ENCODE assay signal across 10 mouse cellular contexts in genomic region chr6:51118833-51119535, GRCm38 (mm10).
A peak's percentile ranks its signal among the peaks of the same experiment; 100 is the strongest.
DNase-seq lines count a peak whose midpoint lies in the region; ATAC-seq and TF ChIP-seq lines count a peak whose summit lies in the region.
"Had no signal": no experiment of that assay in that cellular context is flagged by ENCODE, and none has a peak within 500 bp of the region (broad histone marks: within the 10 kb centered on the region; RNA-seq: fewer than 3 reads in every experiment).

No protein-coding gene starts in this region.

- no peaks in the 10 kb centered on the region for H3K36me3 ChIP-seq in heart, postnatal 0 days (replicated peaks; ENCODE audit: control insufficient read depth, insufficient read depth, low read length)
- H3K36me3 ChIP-seq in limb, embryonic 13.5 days, result no peaks in the 10 kb centered on the region
- no peaks in the 10 kb centered on the region for H3K36me3 ChIP-seq in liver, embryonic 11.5 days (ENCODE audit: control insufficient read depth, insufficient read depth, low read length)
- H3K36me3 ChIP-seq: hindbrain, embryonic 15.5 days had no signal

- TF ChIP-seq CTCF in heart, postnatal 0 days (IDR thresholded peaks at IDR 0.05; ENCODE audit: low read depth), result no peak

- no peak for TF ChIP-seq EP300 in heart, postnatal 0 days (IDR thresholded peaks at IDR 0.05; ENCODE audit: low read depth)

- H3K4me3 ChIP-seq in heart, postnatal 0 days (ENCODE audit: low read depth, low read length), result no peak overlapping the region
- H3K4me3 ChIP-seq in limb, embryonic 13.5 days, result no peak overlapping the region
- no peak overlapping the region for H3K4me3 ChIP-seq in liver, embryonic 11.5 days (ENCODE audit: low read depth, low read length)
- H3K4me3 ChIP-seq: hindbrain, embryonic 15.5 days had no signal

- DNase-seq in heart, postnatal 0 days (ENCODE audit: low spot score), result peak; percentile 35
- DNase-seq in heart, postnatal 14 days, result no peak
- peak; percentile 48 for DNase-seq in 3134 (ENCODE audit: extremely low read depth, insufficient read length, low spot score)
- peak; percentile 31 for DNase-seq in embryo, embryonic 10.5 days (ENCODE audit: low spot score)
- DNase-seq in thymus, postnatal 4 days, result no peak
- no peak for DNase-seq in gastrocnemius, postnatal 25 days
- DNase-seq in liver, embryonic 11.5 days (ENCODE audit: low spot score), result no peak
- DNase-seq: thymus, postnatal 14 days had no signal

- no peak overlapping the region for H3K9ac ChIP-seq in heart, postnatal 0 days (replicated peaks; ENCODE audit: low read depth, low read length)
- no peak overlapping the region for H3K9ac ChIP-seq in limb, embryonic 13.5 days
- H3K9ac ChIP-seq in liver, embryonic 11.5 days (ENCODE audit: low read depth, low read length), result no peak overlapping the region
- H3K9ac ChIP-seq: hindbrain, embryonic 15.5 days had no signal

- intact Hi-C loops in heart, postnatal 14 days (cut with DNase I), result no loop called here

- no peaks in the 10 kb centered on the region for H3K4me1 ChIP-seq in heart, postnatal 0 days (ENCODE audit: control insufficient read depth, insufficient read depth)
- peaks cover 23% of the 10 kb centered on the region for H3K4me1 ChIP-seq in limb, embryonic 13.5 days
- H3K4me1 ChIP-seq in liver, embryonic 11.5 days (replicated peaks; ENCODE audit: control insufficient read depth, insufficient read depth, low read length), result no peaks in the 10 kb centered on the region; the same call in 1 of the 2 replicates
- H3K4me1 ChIP-seq: hindbrain, embryonic 15.5 days had no signal

- H3K27ac ChIP-seq in heart, postnatal 0 days (ENCODE audit: low read depth), result 0 out of 2 replicates have a peak overlapping the region, but pooled peaks have one; percentile 12
- H3K27ac ChIP-seq in limb, embryonic 13.5 days, result peak overlapping the region; percentile 63; the same call in 1 of the 2 replicates
- no peak overlapping the region for H3K27ac ChIP-seq in liver, embryonic 11.5 days (ENCODE audit: low read depth, low read length)
- H3K27ac ChIP-seq: hindbrain, embryonic 15.5 days had no signal

- no peak overlapping the region for H3K4me2 ChIP-seq in heart, postnatal 0 days (ENCODE audit: low read depth, low read length)
- H3K4me2 ChIP-seq in limb, embryonic 13.5 days (replicated peaks), result no peak overlapping the region
- H3K4me2 ChIP-seq in liver, embryonic 11.5 days, result no peak overlapping the region
- H3K4me2 ChIP-seq: hindbrain, embryonic 15.5 days had no signal

- no peak; the same call in 1 of the 2 replicates for ATAC-seq in heart, postnatal 0 days (ENCODE audit: insufficient read depth, low read depth)
- peak; percentile 40; the same call in 1 of the 2 replicates for ATAC-seq in limb, embryonic 13.5 days (ENCODE audit: low FRiP score, low read depth)
- ATAC-seq in liver, embryonic 11.5 days (replicated peaks; ENCODE audit: low FRiP score), result no peak

- H3K27me3 ChIP-seq in heart, postnatal 0 days (ENCODE audit: control insufficient read depth, insufficient read depth, low read length), result no peaks in the 10 kb centered on the region
- H3K27me3 ChIP-seq in limb, embryonic 13.5 days, result peaks cover 18% of the 10 kb centered on the region
- no peaks in the 10 kb centered on the region for H3K27me3 ChIP-seq in liver, embryonic 11.5 days (replicated peaks; ENCODE audit: control insufficient read depth, insufficient read depth, low read length)
- H3K27me3 ChIP-seq: hindbrain, embryonic 15.5 days had no signal

- no peaks in the 10 kb centered on the region for H3K9me3 ChIP-seq in heart, postnatal 0 days (replicated peaks; ENCODE audit: control insufficient read depth, low read length)
- no peaks in the 10 kb centered on the region for H3K9me3 ChIP-seq in limb, embryonic 13.5 days
- no peaks in the 10 kb centered on the region for H3K9me3 ChIP-seq in liver, embryonic 11.5 days (ENCODE audit: control insufficient read depth, low read length)
- H3K9me3 ChIP-seq: hindbrain, embryonic 15.5 days had no signal

- 61% methylated on average over 9 of the region's 9 CpGs for WGBS in heart, postnatal 0 days
- WGBS in limb, embryonic 13.5 days, result 41% methylated on average over 9 of the region's 9 CpGs
- WGBS in liver, embryonic 11.5 days, result 62% methylated on average over 9 of the region's 9 CpGs

Comparison
In these comparisons a context has a peak if more than half of its experiments do, and no peak if none do; other contexts are left out.
1. DNase-seq: peak in heart, postnatal 0 days (single experiment), 3134 (single experiment) and embryo, embryonic 10.5 days (single experiment); none in heart, postnatal 14 days (0 of 2), thymus, postnatal 4 days (single experiment), gastrocnemius, postnatal 25 days (single experiment) and liver, embryonic 11.5 days (single experiment).